Mouse (Mus musculus): ENCODE results near the gene Arl11.

- TF ChIP-seq CTCF (IDR thresholded peaks at IDR 0.05; ENCODE audit: borderline replicate concordance, insufficient read depth, low read length) (no peak), POLR2A (IDR thresholded peaks at IDR 0.05; ENCODE audit: low read depth, low read length) (no peak)
Observed at GRCm38 (mm10) chr14:61278676-61279300, 30.8 kb upstream of the Arl11 start.
